Mouse (Mus musculus): ENCODE measurements around the gene Aldh16a1. TPM values are rescaled to one million over a fixed set of nuclear protein-coding genes. Genes with fewer than 3 reads are reported as not detected.
"Not testable (repeated sequence)": the region's sequence is repeated elsewhere in the genome, so short reads cannot be mapped to it uniquely, and the experiment has no call there.

Gene Aldh16a1
- total RNA-seq, 4 experiments from 2014 or later = 16.9 to 18.6 (median 17.6) TPM

GRCm38 (mm10) chr7:45179469-45179868, 25.1 kb upstream of the Aldh16a1 start, which contains the start of gene Gfy:
Gene Gfy (minus strand): TSS chr7:45179569.
- no peak for DNase-seq (ENCODE audit: low spot score in 2 of 2)

GRCm38 (mm10) chr7:45178550-45178949, 24.2 kb upstream of the Aldh16a1 start:
- DNase-seq (ENCODE audit: low spot score in 2 of 2) = no peak

DNA sequence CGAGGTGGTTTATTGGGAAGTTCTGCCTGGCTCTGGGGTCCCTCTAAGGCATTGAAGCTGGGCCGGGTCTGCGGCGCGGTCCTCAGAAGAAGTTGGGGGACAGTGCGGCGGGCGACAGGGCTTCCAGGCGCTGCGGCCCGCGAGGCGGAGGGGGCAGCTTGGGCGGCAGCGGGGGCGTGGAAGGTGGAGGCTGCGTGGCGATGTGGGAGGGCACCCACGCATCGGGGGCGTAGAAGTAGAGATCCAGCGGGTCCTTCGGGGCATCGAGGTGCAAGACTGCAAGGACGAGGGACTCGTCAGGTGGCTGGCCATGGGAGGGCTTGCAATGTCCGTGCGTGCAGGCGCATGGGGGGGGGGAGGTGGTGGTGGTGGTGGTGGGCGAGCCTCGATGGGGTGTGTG, 22.0 kb upstream of the Aldh16a1 start:
- DNase-seq (ENCODE audit: low spot score in 2 of 2) = no peak

- no peak for DNase-seq (ENCODE audit: low spot score in 2 of 2)
Measured at GRCm38 (mm10) chr7:45175929-45176328, 21.5 kb upstream of the Aldh16a1 start.

GRCm38 (mm10) chr7:45175398-45175797, 21.0 kb upstream of the Aldh16a1 start:
- no peak for DNase-seq (ENCODE audit: low spot score in 2 of 2)

DNA sequence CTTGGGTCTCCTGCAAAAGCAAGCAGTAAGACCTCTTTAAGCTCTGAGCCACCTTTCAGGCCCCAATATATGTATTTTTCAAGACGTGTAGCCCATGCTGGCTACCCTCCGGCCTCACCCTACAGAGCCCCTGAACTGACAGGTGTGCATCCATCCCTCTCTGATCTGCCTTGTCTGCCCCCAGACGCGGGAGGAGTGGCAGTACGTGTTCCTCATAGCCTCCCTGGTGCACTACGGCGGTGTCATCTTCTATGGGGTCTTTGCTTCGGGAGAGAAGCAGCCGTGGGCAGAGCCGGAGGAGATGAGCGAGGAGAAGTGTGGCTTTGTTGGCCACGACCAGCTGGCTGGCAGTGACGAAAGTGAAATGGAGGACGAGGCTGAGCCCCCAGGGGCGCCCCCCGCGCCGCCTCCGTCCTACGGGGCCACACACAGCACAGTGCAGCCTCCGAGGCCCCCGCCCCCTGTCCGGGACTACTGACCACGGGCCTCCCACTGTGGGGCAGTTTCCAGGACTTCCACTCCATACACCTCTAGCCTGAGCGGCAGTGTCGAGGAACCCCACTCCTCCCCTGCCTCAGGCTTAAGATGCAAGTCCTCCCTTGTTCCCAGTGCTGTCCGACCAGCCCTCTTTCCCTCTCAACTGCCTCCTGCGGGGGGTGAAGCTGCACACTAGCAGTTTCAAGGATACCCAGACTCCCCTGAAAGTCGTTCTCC, 20.3 kb upstream of the Aldh16a1 start:
- DNase-seq (ENCODE audit: low spot score in 2 of 2) = no peak

DNA sequence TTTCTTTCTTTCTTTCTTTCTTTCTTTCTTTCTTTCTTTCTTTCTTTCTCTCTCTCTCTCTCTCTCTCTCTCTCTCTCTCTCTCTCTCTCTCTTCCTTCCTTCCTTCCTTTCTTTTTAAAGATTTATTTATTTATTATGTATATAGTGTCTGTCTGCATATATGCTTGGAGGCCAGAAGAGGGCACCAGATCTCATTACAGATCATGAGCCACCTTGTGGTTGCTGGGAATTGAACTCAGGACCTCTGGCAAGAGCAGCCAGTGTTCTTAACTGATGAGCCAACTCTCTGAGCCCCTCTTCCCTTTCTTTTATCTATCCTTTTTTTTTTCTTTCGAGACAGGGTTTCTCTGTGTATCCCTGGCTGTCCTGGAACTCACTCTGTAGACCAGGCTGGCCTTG, 19.4 kb upstream of the Aldh16a1 start:
- not testable (repeated sequence) for DNase-seq (ENCODE audit: low spot score in 2 of 2)

GRCm38 (mm10) chr7:45172974-45173373, 18.6 kb upstream of the Aldh16a1 start:
- DNase-seq (ENCODE audit: low spot score in 2 of 2) = no peak

DNA sequence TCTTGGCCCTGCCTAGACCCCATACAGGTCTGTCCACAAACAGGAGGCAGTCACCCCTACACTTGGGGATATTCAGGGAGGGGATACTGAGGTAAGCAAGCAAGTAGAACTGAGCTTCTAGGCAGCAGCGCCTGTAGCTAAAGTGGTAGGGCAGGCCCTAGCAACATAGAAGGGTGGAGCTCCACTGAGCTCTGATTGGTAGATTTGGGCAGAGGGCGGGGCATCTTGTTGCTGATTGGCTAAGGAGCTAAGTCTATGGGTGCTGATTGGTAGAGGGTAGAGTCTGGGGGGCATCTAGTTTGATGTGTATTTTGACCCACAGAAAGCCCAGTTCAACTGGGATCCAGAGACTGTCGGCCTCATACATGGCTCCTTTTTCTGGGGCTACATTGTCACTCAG, 15.1 kb upstream of the Aldh16a1 start:
- DNase-seq (ENCODE audit: low spot score in 2 of 2) = peak; percentile 61 to 73

GRCm38 (mm10) chr7:45168656-45169055, 14.3 kb upstream of the Aldh16a1 start:
- no peak for DNase-seq (ENCODE audit: low spot score in 2 of 2)

- peak; percentile 66 to 69 for DNase-seq (ENCODE audit: low spot score in 2 of 2)
Measured at GRCm38 (mm10) chr7:45167761-45168445, 13.5 kb upstream of the Aldh16a1 start.

GRCm38 (mm10) chr7:45166950-45167401, 12.6 kb upstream of the Aldh16a1 start:
- peak in 1 of 2 experiments; percentile 61 for DNase-seq (ENCODE audit: low spot score in 2 of 2)

DNA sequence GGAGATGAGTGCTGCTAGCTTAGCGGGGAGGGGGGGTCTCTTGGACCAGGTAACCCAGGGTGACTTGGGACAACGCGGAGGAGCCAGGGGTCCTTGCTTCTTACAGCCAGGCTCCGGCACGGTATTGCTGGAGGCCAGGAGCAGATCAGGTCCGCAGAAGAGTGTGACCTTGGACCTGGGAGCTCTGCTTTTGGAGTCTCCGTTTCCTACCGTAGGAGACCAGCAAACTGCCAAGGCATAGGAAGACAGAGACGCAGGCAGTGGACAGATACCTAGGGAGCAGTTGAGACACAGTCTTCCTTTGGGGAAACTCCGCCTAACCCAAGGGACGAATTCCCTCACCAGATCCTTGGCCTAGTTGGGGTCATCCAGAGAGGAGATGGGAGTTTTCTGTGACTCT, 11.3 kb upstream of the Aldh16a1 start:
- no peak for DNase-seq (ENCODE audit: low spot score in 2 of 2)

GRCm38 (mm10) chr7:45164833-45165232, 10.4 kb upstream of the Aldh16a1 start:
- DNase-seq (ENCODE audit: low spot score in 2 of 2) = no peak

DNA sequence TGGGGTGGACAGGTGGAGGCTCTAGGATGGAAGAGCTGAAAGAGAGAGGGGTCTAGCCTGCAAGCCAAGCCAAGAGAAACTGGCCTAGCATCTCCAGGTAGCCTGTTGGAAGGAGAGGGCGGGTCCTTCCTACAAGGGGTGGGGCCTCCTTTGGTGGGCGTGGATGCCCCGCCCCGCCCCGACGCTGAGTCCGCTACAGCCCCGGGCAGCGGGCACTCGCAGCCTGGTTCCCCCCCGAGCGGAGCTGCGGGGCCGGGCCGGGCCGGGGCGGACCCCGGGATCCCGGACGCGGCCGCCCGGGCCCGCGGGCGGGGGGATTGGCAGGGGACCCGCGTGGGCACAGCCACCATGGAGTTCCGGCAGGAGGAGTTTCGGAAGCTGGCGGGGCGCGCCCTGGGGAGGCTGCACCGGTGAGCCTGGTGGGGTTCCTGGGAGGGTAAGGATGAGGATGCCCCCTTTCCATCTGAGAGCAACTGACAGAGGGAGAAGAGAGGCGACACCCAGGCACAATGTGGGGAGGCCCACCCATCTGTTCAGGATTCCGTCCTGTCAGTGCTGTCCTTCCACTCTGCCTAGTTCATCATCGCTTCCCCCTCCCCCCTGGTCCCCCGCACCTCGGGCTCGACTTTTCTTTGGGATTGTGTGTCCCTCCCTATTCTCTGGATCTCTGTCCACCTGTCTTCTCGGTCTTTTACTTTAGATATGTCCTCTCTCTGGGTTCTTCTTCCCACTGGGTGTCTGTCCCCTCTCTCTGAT, 9.5 kb upstream of the Aldh16a1 start, which contains the start of gene Slc17a7:
Slc17a7 (plus strand) TSS at position 215 of the 756 bp plus-strand sequence.
- DNase-seq (ENCODE audit: low spot score in 2 of 2) = no peak

DNA sequence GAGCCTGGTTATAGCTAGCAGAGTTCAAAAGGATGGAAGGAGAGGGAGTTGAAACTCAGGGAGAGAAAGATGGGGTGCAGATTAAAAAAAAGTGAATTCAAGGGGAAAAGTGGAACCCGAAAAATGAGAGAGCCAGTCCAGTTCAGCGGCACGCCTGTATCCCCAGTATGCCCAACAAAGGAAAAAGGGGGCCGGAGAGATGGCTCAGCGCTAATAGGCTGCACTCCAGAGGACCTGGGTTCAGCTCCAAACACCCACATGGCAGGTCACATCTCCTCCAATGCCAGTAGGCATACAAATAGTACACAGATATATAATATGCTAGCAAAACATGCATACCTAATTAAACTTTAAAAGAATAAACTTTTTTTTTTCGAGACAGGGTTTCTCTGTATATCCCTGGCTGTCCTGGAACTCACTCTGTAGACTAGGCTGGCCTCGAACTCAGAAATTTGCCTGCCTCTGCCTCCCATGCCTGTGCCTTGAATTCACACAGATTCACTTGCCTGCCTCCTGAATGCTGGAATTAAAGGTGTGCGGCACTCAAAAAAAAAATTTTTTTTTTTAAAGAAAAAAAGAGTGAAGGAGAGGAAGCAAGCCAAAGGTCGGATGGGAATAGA, 8.7 kb upstream of the Aldh16a1 start:
- no peak for DNase-seq (ENCODE audit: low spot score in 2 of 2)

DNA sequence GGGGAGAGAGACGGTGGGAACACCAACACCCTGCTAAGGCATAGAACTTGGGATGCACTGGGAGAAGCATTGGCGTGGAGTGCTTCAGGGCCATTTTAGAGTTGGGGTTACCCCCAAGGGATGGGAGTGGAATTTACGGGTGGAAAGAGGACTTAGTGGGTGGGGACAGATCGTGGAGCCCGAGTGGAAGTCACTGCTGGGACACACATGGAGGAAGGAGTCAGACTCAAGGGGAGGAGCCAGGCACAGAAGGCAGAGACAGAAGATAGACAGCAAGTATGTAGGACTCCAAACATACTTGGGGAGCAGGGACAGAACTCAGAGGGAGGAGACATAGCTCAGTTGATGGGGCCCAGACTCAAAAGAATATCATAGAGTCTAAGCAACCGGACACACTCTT, 8.2 kb upstream of the Aldh16a1 start:
- DNase-seq (ENCODE audit: low spot score in 2 of 2) = no peak

DNA sequence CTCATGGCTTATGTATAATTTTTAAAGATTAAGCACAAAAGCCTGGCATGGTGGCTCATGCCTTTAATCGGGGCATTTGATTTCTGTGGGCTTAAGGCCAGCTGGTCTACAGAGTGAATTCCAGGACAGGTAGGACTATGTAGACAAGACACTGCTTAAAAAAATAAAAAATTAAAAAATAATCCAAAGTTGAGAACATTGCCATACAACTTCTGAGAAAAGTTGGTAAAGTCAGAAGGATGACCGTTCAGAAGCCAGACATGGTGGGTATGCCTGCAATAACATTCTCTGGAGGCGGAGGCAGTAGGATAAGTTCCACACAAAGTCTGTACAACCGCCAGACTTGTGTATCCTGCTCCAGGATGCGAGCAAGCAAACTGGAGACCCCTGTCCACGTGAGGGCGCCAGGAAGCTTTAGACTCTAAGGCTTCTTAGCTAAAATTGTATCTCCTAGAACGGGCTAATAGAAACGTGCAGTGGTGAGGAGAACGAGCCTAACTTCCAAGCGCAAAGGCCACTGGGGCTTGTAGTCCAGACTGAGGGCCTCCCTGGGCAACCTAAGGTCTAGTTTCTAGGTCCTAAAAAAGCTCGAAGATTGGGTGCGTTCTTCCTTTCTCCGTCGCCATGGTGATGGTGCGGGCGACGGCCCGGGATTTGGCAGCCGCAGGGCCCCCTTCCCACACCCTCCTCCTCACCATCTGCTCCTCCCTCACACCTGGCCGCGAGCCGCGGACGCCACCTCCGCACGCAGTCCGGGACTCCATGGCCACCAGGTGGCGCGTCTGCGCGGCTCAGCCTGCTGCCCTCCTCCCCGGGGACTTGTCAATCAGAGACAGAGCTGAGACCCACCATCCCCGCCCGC, 7.5 kb upstream of the Aldh16a1 start:
- DNase-seq (ENCODE audit: low spot score in 2 of 2) = peak; percentile 91 to 94

- no peak for DNase-seq (ENCODE audit: low spot score in 2 of 2)
Measured at GRCm38 (mm10) chr7:45160866-45161265, 6.5 kb upstream of the Aldh16a1 start.

DNA sequence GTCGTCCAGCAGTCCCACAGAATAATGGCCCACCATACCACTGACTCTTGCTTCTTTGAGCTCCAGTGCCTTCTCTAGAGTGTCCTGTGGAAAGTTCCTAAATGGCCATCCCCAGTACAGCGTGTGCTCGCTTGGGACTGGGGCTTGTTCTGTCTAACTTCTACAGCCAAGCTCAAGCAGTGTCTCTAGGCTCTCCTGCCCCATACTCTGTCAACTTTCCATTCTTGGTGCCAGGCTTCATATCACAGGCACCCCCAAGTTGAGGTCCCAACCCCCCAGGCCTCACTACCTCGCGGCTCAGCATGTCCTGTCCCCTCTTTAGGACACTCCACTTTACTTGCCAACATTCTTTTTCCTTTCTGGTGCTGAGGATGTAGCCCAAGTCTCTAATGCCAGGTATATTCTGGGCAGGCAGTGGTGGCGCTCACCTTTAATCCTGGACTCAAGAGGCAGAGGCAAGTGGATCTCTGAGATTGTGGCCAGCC, 6.0 kb upstream of the Aldh16a1 start:
- no peak for DNase-seq (ENCODE audit: low spot score in 2 of 2)
